Mouse (Mus musculus) monocyte, adult 59 days (primary cell): Measurements from ENCODE around the gene Tppp. TPM values are rescaled to one million over a fixed set of nuclear protein-coding genes. Genes with fewer than 3 reads are reported as not detected.

Source experiments
- total RNA-seq, 2 experiments: library from RNA; stranded (reverse); gene quantifications; one replicate each; pipeline ENCODE4 v1.2.4; 2023

Tppp gene
- 1 to 10 TPM; 5.4 to 6.0 TPM for total RNA-seq

DNA sequence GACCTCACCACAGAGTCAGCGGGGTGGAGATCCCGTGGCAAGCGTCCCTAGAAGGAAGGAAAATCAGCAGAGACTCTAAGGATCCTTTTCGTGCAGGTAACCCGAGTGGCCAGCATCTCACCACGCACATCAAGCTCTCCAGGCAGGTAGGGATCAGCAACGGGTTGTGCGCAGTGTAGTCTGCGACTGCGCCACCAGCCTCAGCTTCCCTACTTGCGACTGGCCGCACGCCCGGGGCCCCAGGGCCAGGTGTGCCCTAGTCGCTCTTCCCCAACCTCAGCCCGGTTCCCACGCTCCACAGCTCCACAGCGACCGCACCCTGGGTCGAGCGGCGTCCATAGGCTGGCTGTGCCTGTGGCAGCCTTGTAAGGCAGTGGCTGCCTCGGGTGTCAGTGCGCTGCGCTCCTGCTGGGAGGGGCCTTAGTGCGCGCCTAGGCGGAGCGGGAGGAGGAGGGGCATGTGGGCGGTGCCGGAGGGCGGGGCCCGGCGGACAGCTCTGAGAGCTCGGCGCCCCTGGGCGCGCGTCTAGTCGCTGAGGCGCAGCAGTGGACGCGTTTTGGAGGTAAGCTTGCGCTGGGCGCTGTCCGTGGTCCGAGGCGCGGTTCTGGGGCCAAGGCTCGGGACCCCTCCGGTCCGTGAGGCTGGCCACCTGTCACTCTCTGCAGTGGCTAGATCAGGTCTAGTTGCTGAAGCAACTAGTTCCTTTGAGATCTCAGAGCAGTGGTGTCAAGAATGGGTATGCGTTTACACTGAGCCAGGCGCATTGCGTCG, at the start of gene Tppp:
Gene Tppp, plus strand, starts transcription at position 460 of the 771 bp plus-strand sequence.

DNA sequence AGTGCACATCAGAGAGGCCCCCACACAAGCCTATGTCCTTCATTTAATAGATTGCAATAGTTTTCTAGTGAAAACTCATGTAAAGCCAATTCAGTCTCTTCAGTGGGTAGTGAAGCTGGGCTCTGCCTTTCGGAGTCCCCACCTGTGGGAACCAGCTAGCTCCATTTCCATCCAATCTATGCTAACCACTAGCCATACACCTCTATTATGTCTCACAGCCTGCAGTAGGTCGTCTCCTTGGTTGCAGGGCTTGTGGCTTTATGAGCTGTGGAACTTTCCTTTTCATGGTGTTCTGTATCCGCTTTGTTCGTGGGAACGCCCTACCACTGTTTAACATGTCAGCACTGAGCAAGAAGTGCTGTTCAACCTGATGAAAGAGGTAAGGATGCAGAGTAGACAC, 45.7 kb upstream of the Tppp start, which contains the start of gene Zdhhc11:
Gene Zdhhc11, plus strand, starts transcription at position 301 of the 400 bp plus-strand sequence.

DNA sequence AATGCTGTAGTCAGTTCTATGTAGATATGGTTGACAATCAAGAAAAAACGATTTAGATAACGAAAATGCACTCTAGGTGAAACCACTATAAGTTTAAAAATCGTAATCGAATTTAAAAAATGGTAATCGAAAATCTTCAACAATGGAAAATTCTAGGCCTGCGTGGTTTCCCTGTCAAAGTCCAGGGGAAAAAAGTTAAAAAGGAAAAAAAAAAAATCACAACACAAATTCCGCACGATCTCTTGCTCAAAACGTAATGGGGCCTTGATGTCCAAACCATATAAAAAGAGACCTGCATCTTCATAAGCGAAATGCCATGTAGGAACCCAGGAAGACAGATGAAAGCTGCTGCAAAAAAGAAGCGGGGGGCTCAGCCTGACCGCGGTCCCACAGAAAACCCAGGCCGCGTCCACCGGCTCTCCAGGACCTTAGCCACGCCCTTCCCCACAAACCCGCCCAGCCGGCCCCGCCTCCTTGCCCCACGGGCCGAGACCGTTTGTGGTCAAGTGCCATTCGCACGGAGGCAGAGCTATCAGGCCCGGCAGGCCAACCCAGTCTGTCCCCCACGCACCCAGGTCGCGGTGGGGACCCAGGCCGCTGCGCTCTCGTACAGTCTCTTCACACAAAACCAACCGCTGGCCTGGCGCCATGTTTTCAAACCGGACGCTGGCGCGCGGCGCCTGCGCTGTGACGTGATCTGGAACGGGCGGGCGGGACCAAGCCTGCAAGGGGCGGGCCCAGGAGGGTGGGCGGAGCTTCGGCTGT, 52.6 kb downstream of the Tppp start, which contains the start of gene Cep72:
Gene Cep72, minus strand, starts transcription at position 687 of the 765 bp plus-strand sequence.

Other genes starting within 250 kb of the Tppp start
- not detected for gene Nkd2, start 161.8 kb upstream of the Tppp start, total RNA-seq
- 1 to 10 TPM; 2.6 to 3.4 TPM for gene Trip13, start 71.6 kb upstream of the Tppp start, total RNA-seq
- 10 to 100 TPM; 57.9 to 60.5 TPM for gene Brd9, start 71.6 kb upstream of the Tppp start, total RNA-seq
- not detected for gene Zdhhc11, start 45.6 kb upstream of the Tppp start, total RNA-seq
- 1 to 10 TPM; 5.8 to 6.1 TPM for gene Cep72, start 52.9 kb downstream of the Tppp start, total RNA-seq
- gene Slc9a3, start 112.0 kb downstream of the Tppp start, total RNA-seq: not detected
- gene Exoc3, start 199.3 kb downstream of the Tppp start, total RNA-seq: 10 to 100 TPM; 49.8 to 50.3 TPM